Comparison of ENCODE assay signal across 11 mouse cellular contexts in the genomic region with DNA sequence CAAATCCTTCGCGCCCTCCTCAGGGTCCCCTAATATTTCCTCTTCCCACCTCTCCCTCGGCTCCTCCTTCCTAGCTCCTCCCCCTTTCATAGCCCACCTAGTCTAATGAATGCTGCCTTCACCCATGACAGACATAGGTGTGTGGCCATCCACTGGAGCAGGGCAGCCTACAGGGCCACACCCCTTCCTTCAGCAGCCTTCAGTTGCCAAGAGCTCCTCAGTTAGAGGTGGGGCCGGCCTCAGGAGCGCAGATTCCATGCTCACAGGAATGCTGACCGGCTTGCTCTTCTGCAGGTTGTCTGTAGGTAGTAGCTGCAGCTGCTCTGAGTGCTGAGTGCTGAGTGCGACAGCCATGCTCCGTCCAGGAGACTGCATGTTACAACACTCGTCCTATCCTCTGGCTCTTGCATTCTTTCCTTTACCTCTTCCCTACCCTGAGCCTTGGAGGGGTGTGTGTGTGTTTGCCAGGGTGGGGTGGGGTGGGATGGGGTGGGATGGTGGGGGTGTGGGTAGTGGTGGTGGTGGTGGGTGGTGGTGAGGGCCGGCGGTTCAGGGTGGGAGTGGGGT. TPM values are rescaled to one million over a fixed set of nuclear protein-coding genes. Genes with fewer than 3 reads are reported as not detected.
DNase-seq lines count a peak whose midpoint lies in the region; ATAC-seq lines count a peak whose summit lies in the region.
"Had no signal": no experiment of that assay in that cellular context is flagged by ENCODE, and none has a peak within 500 bp of the region (broad histone marks: within the 10 kb centered on the region; RNA-seq: fewer than 3 reads in every experiment).

No protein-coding gene starts in this region.

- no peak overlapping the region for H3K9ac ChIP-seq in embryonic facial prominence, embryonic 14.5 days (ENCODE audit: low read depth, low read length)
- H3K9ac ChIP-seq in stomach, embryonic 16.5 days (ENCODE audit: low read length): no peak overlapping the region
- H3K9ac ChIP-seq: heart, embryonic 12.5 days had no signal

- H3K4me3 ChIP-seq in megakaryocyte, embryonic 14.5 days (replicated peaks): peak overlapping the region; percentile 42
- H3K4me3 ChIP-seq in embryonic facial prominence, embryonic 14.5 days (ENCODE audit: low read depth, low read length): no peak overlapping the region
- no peak overlapping the region for H3K4me3 ChIP-seq in stomach, embryonic 16.5 days (replicated peaks; ENCODE audit: low read length)
- H3K4me3 ChIP-seq: heart, embryonic 12.5 days had no signal

- peaks cover 84% of the 10 kb centered on the region for H3K4me1 ChIP-seq in megakaryocyte, embryonic 14.5 days
- H3K4me1 ChIP-seq in embryonic facial prominence, embryonic 14.5 days (ENCODE audit: control insufficient read depth, insufficient read depth, low read length): no peaks in the 10 kb centered on the region
- H3K4me1 ChIP-seq in stomach, embryonic 16.5 days (ENCODE audit: control insufficient read depth, insufficient read depth, low read length): no peaks in the 10 kb centered on the region

- no peak overlapping the region for H3K27ac ChIP-seq in embryonic facial prominence, embryonic 14.5 days (replicated peaks; ENCODE audit: low read depth, low read length)
- H3K27ac ChIP-seq in stomach, embryonic 16.5 days (ENCODE audit: low read length): no peak overlapping the region
- H3K27ac ChIP-seq: hindbrain, postnatal 0 days had no signal

- peaks cover 7% of the 10 kb centered on the region for H3K36me3 ChIP-seq in megakaryocyte, embryonic 14.5 days (replicated peaks; ENCODE audit: low read length)
- H3K36me3 ChIP-seq in embryonic facial prominence, embryonic 14.5 days (ENCODE audit: control insufficient read depth, insufficient read depth, low read length): no peaks in the 10 kb centered on the region
- H3K36me3 ChIP-seq in stomach, embryonic 16.5 days (ENCODE audit: control insufficient read depth, insufficient read depth, low read length): no peaks in the 10 kb centered on the region
- H3K36me3 ChIP-seq: heart, embryonic 12.5 days had no signal

- ATAC-seq in megakaryocyte, adult 5-6 weeks (ENCODE audit: poor library complexity, severe bottlenecking): no peak
- ATAC-seq in embryonic facial prominence, embryonic 14.5 days (ENCODE audit: low read depth): peak; percentile 83; the same call in 1 of the 2 replicates
- ATAC-seq in stomach, embryonic 16.5 days (ENCODE audit: insufficient read depth, low FRiP score): peak; percentile 73
- ATAC-seq: hindbrain, postnatal 0 days had no signal

- peak; percentile 68 for DNase-seq in embryonic facial prominence, embryonic 14.5 days (ENCODE audit: low spot score)
- DNase-seq in lung, adult 18-20 months: peak; percentile 77 to 83
- DNase-seq in thymus, adult 18-20 months: no peak
- DNase-seq in thymus, postnatal 0 days (ENCODE audit: low spot score): no peak
- DNase-seq: adrenal gland, adult 8-10 months; retina, postnatal 1 day had no signal

- H3K4me2 ChIP-seq in embryonic facial prominence, embryonic 14.5 days (ENCODE audit: low read depth, low read length): no peak overlapping the region
- H3K4me2 ChIP-seq in stomach, embryonic 16.5 days (ENCODE audit: low read depth, low read length): no peak overlapping the region
- H3K4me2 ChIP-seq: heart, embryonic 12.5 days had no signal

- 67% methylated on average over 11 of the region's 11 CpGs for WGBS in embryonic facial prominence, embryonic 14.5 days
- WGBS in stomach, embryonic 16.5 days: 59% methylated on average over 11 of the region's 11 CpGs

- no peaks in the 10 kb centered on the region for H3K27me3 ChIP-seq in megakaryocyte, embryonic 14.5 days (replicated peaks)
- H3K27me3 ChIP-seq in embryonic facial prominence, embryonic 14.5 days (replicated peaks; ENCODE audit: control insufficient read depth, insufficient read depth, low read length): no peaks in the 10 kb centered on the region
- no peaks in the 10 kb centered on the region for H3K27me3 ChIP-seq in stomach, embryonic 16.5 days (ENCODE audit: control insufficient read depth, insufficient read depth, low read length)
- H3K27me3 ChIP-seq: heart, embryonic 12.5 days had no signal

- no peaks in the 10 kb centered on the region for H3K9me3 ChIP-seq in megakaryocyte, embryonic 14.5 days
- H3K9me3 ChIP-seq in embryonic facial prominence, embryonic 14.5 days (ENCODE audit: control insufficient read depth, low read length): no peaks in the 10 kb centered on the region
- no peaks in the 10 kb centered on the region for H3K9me3 ChIP-seq in stomach, embryonic 16.5 days (replicated peaks; ENCODE audit: control insufficient read depth, low read length)
- H3K9me3 ChIP-seq: heart, embryonic 12.5 days had no signal

RNA-seq across cellular contexts. Expression of a gene that starts 16.3 kb away (rescaled TPM):
- 87.7 and 210 TPM in 2 replicates for polyA plus RNA-seq in megakaryocyte, embryonic 14.5 days (2012; ENCODE audit: insufficient read depth, low replicate concordance)
- total RNA-seq in megakaryocyte, adult 5-6 weeks (2015): 448 and 514 TPM in 2 replicates
- 174 and 218 TPM in 2 replicates for total RNA-seq in megakaryocyte, adult 5-6 weeks (2017)
- 202 and 204 TPM in 2 replicates for polyA plus RNA-seq in embryonic facial prominence, embryonic 14.5 days (2014; fragmentation: Nextera tagmentation; extraction: Ambion mirVana)
- 166 and 176 TPM in 2 replicates for polyA plus RNA-seq in stomach, embryonic 16.5 days (2015; fragmentation: Nextera tagmentation; extraction: Ambion mirVana)
- 234 and 261 TPM in 2 replicates for polyA plus RNA-seq in thymus, postnatal 0 days (2015; fragmentation: Nextera tagmentation; extraction: Ambion mirVana)

Comparison
In these comparisons a context has a peak if more than half of its experiments do, and no peak if none do; other contexts are left out.
1. DNase-seq: peak in embryonic facial prominence, embryonic 14.5 days (single experiment) and lung, adult 18-20 months (2 of 2); none in thymus, adult 18-20 months (0 of 2) and thymus, postnatal 0 days (single experiment).